Mouse (Mus musculus): ENCODE results near the gene Dgkg. TPM values are rescaled to one million over a fixed set of nuclear protein-coding genes. Genes with fewer than 3 reads are reported as not detected.
A peak's percentile ranks its signal among the peaks of the same experiment; 100 is the strongest.

The Dgkg gene
- polyA plus RNA-seq, 1 experiment from 2014 or later, result 0.53 TPM

DNA sequence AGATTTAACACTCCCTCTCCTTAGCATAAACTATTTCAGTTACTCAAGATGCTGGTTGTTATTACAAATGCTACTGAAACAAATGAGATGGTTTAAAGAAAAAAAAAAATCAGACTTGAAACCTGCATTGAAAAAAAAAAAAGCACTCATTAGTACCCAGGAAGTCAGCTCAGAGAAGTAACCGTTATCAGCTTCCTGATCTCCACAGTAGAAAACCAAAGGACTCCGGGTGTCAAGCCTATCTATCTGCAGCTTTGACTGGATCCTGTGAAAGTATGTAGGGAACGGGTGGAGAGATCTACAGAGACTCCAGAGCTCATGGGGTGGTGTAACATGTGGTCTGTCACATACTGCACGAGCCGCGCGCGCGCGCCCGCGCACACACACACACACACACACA is 225.2 kb downstream of the Dgkg start:
- Histone ChIP-seq H3K4me1 (replicated peaks) (peaks cover 27% of the 10 kb centered on the region), H3K4me2 (no peak overlapping the region), H3K27ac (no peak overlapping the region), H3K9ac (no peak overlapping the region), H3K27me3 (no peaks in the 10 kb centered on the region), H3K9me3 (replicated peaks) (no peaks in the 10 kb centered on the region), H3K36me3 (peaks cover 4% of the 10 kb centered on the region; the same call in 1 of the 2 replicates), H3K4me3 (no peak overlapping the region)
- WGBS, result 81% methylated on average over 12 of the region's 12 CpGs
- no peak for ATAC-seq (replicated peaks; ENCODE audit: insufficient number of reproducible peaks, insufficient read depth, low FRiP score, low read depth)

DNA sequence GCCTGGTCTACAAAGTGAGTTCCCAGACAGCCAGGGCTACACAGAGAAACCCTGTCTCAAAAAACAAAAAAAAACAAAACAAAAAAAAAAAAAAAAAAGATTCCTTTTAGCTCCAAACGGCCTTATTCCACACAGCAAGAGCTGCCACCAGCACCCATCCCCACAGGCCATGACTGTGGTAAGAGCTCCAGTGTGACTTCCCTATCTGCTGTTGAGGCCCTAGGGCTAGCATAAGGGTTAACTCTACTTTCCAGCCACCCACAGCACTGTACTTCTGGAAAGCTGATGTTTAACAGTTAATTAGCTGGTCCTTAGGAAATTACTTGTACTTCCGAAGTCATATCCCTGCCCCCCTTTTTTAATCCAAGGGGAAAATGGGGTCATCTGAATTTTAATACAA is 225.7 kb downstream of the Dgkg start:
- Histone ChIP-seq H3K9ac (no peak overlapping the region), H3K36me3 (peaks cover 4% of the 10 kb centered on the region; the same call in 1 of the 2 replicates), H3K4me1 (replicated peaks) (peaks cover 27% of the 10 kb centered on the region), H3K27ac (no peak overlapping the region), H3K27me3 (no peaks in the 10 kb centered on the region), H3K9me3 (replicated peaks) (no peaks in the 10 kb centered on the region), H3K4me2 (no peak overlapping the region), H3K4me3 (no peak overlapping the region)
- 68% methylated on average over 2 of the region's 2 CpGs for WGBS
- ATAC-seq (replicated peaks; ENCODE audit: insufficient number of reproducible peaks, insufficient read depth, low FRiP score, low read depth), result no peak

GRCm38 (mm10) chr16:22430211-22430951 is 226.6 kb downstream of the Dgkg start:
- H3K9ac ChIP-seq, result no peak overlapping the region
- H3K4me2 ChIP-seq, result no peak overlapping the region
- peaks cover 3% of the 10 kb centered on the region; the same call in 1 of the 2 replicates for H3K36me3 ChIP-seq
- H3K4me1 ChIP-seq (replicated peaks), result peaks cover 27% of the 10 kb centered on the region
- no peak overlapping the region for H3K4me3 ChIP-seq
- no peak overlapping the region for H3K27ac ChIP-seq
- H3K27me3 ChIP-seq, result no peaks in the 10 kb centered on the region
- H3K9me3 ChIP-seq (replicated peaks), result no peaks in the 10 kb centered on the region
- ATAC-seq (replicated peaks; ENCODE audit: insufficient number of reproducible peaks, insufficient read depth, low FRiP score, low read depth), result no peak
- WGBS, result 59% methylated on average over 16 of the region's 16 CpGs

DNA sequence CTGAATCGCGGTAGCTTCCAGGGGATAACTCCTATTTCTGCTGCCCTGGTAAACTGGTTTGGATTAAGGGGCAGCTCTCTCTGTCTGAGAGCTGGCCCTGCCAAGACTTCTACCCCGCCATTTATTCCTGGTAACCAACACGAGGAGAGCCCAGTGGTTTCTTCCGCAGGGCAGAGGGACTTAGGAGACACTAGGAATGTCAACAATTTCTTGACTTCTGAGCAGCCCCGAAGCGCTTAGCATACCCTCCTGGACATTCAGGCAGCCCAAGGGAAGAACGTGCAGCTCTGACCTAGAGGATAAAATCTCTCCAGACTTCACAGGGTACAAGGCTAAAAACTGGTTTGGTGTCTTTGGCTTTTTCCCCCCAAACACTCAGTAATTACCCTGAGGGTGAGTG is 227.6 kb downstream of the Dgkg start:
- H3K27me3 ChIP-seq, result no peaks in the 10 kb centered on the region
- ATAC-seq (replicated peaks; ENCODE audit: insufficient number of reproducible peaks, insufficient read depth, low FRiP score, low read depth), result no peak
- peaks cover 27% of the 10 kb centered on the region for H3K4me1 ChIP-seq (replicated peaks)
- peaks cover 4% of the 10 kb centered on the region; the same call in 1 of the 2 replicates for H3K36me3 ChIP-seq
- WGBS, result 12% methylated on average over 8 of the region's 8 CpGs
- peak overlapping the region; percentile 41 for H3K27ac ChIP-seq
- peak overlapping the region; percentile 55 for H3K4me2 ChIP-seq
- peak overlapping the region; percentile 14 for H3K4me3 ChIP-seq
- peak overlapping the region; percentile 10; the same call in 1 of the 2 replicates for H3K9ac ChIP-seq
- no peaks in the 10 kb centered on the region for H3K9me3 ChIP-seq (replicated peaks)

GRCm38 (mm10) chr16:22428853-22429341 is 228.1 kb downstream of the Dgkg start:
- Histone ChIP-seq H3K4me3 (peak overlapping the region; percentile 14), H3K4me1 (replicated peaks) (peaks cover 27% of the 10 kb centered on the region), H3K4me2 (peak overlapping the region; percentile 55), H3K36me3 (0 out of 2 replicates have a peak, but pooled peaks cover 4% of the 10 kb centered on the region), H3K27me3 (no peaks in the 10 kb centered on the region), H3K9me3 (replicated peaks) (no peaks in the 10 kb centered on the region), H3K9ac (peak overlapping the region; percentile 10; the same call in 1 of the 2 replicates), H3K27ac (peak overlapping the region; percentile 52)
- WGBS, result 7% methylated on average over 9 of the region's 9 CpGs
- ATAC-seq (replicated peaks; ENCODE audit: insufficient number of reproducible peaks, insufficient read depth, low FRiP score, low read depth), result peak; percentile 91

DNA sequence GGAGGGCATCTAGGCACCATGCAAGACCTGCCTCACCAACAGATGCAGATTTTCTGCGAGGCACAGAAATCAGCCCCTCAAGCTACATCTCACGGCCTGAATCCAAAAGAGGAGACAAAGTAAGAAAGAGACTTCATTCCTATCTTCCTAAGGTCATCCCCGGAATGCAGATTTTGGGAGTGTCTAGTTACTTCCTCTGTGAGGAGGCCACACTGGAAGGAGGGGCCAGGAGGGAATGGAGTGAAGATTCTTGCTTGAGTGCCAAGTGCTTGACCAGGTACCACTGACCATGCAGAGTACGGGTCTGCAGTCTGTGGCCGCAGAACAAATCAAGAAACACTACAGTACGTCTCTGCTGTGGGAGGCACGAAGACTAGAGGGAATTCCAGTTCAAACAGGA is 230.2 kb downstream of the Dgkg start:
- Histone ChIP-seq H3K4me3 (no peak overlapping the region), H3K27ac (no peak overlapping the region), H3K4me2 (no peak overlapping the region), H3K4me1 (replicated peaks) (peaks cover 27% of the 10 kb centered on the region), H3K9ac (no peak overlapping the region), H3K27me3 (no peaks in the 10 kb centered on the region), H3K36me3 (0 out of 2 replicates have a peak, but pooled peaks cover 4% of the 10 kb centered on the region), H3K9me3 (replicated peaks) (no peaks in the 10 kb centered on the region)
- no peak for ATAC-seq (replicated peaks; ENCODE audit: insufficient number of reproducible peaks, insufficient read depth, low FRiP score, low read depth)
- 69% methylated on average over 7 of the region's 7 CpGs for WGBS

DNA sequence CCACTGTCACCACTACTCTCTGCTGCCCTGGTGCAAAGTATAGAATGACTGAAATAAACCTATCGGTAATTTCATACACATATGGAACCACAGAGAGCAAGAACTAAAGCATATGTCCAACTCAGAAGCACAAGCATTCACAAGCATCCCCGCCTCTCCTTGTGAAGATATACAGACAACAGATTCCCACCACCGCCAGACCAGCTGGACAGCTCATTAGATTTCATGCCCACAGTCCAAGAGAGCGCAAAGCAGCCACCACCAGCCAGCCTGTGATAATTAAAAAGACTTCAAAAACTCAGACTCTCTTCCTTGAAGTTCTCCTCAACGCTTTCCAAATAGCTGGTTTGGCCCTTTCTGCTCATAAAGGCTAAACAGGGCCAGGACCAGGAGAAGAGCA is 234.8 kb downstream of the Dgkg start:
- no peaks in the 10 kb centered on the region for H3K9me3 ChIP-seq (replicated peaks)
- H3K36me3 ChIP-seq, result 0 out of 2 replicates have a peak, but pooled peaks cover 4% of the 10 kb centered on the region
- H3K4me1 ChIP-seq (replicated peaks), result peaks cover 4% of the 10 kb centered on the region; the same call in 1 of the 2 replicates
- H3K4me2 ChIP-seq, result no peak overlapping the region
- no peak overlapping the region for H3K9ac ChIP-seq
- ATAC-seq (replicated peaks; ENCODE audit: insufficient number of reproducible peaks, insufficient read depth, low FRiP score, low read depth), result no peak
- H3K27me3 ChIP-seq, result no peaks in the 10 kb centered on the region
- no peak overlapping the region for H3K27ac ChIP-seq
- H3K4me3 ChIP-seq, result no peak overlapping the region
- WGBS, result 88% methylated on average over 5 of the region's 5 CpGs

Small RNA genes lying within 50 kb of the gene (microRNA-seq; reads per million reads assigned to microRNA genes)
- gene Mir6362 (not detected), gene Mir8095 (not detected)

Other genes starting within 250 kb of the Dgkg start
- gene Etv5, start 217.5 kb downstream of the Dgkg start, polyA plus RNA-seq (2015; fragmentation: Nextera tagmentation; extraction: Ambion mirVana), result 15.9 and 26.8 TPM in 2 replicates
- not detected in 2 replicates for gene Crygs, start 154.4 kb upstream of the Dgkg start, polyA plus RNA-seq (2015; fragmentation: Nextera tagmentation; extraction: Ambion mirVana)
- 15.3 and 19.0 TPM in 2 replicates for gene Tbccd1, start 200.4 kb upstream of the Dgkg start, polyA plus RNA-seq (2015; fragmentation: Nextera tagmentation; extraction: Ambion mirVana)
- 86.1 and 86.2 TPM in 2 replicates for gene Dnajb11, start 200.6 kb upstream of the Dgkg start, polyA plus RNA-seq (2015; fragmentation: Nextera tagmentation; extraction: Ambion mirVana)
- 7.5 and 19.6 TPM in 2 replicates for gene Ahsg, start 234.1 kb upstream of the Dgkg start, polyA plus RNA-seq (2015; fragmentation: Nextera tagmentation; extraction: Ambion mirVana)